Mouse (Mus musculus): ENCODE data around the gene Prepl. TPM values are rescaled to one million over a fixed set of nuclear protein-coding genes. Genes with fewer than 3 reads are reported as not detected.

Prepl gene
- polyA plus RNA-seq (2014; fragmentation: Nextera tagmentation; extraction: Ambion mirVana): 60.0 and 61.7 TPM in 2 replicates

GRCm38 (mm10) chr17:85090120-85091099 is at the start of gene Prepl, which contains the start of gene Camkmt:
TSS of gene Prepl (minus strand) at chr17:85090241.
TSS of gene Camkmt (plus strand) at chr17:85090552.
- WGBS: under 1% methylated on average over 63 of the region's 63 CpGs
- Histone ChIP-seq H3K4me2 (peak within 1 kb of the TSS; percentile 82), H3K27me3 (ENCODE audit: control insufficient read depth, insufficient read depth, low read length) (no peaks in the 10 kb centered on the region), H3K4me1 (ENCODE audit: control insufficient read depth, insufficient read depth, low read length) (peaks cover 11% of the 10 kb centered on the region), H3K27ac (ENCODE audit: low read depth, low read length) (peak within 1 kb of the TSS; percentile 61), H3K9ac (ENCODE audit: low read length) (peak within 1 kb of the TSS; percentile 68), H3K9me3 (ENCODE audit: control insufficient read depth, low read length) (no peaks in the 10 kb centered on the region), H3K4me3 (ENCODE audit: low read depth, low read length) (peak within 1 kb of the TSS; percentile 80), H3K36me3 (ENCODE audit: control insufficient read depth, insufficient read depth, low read length) (no peaks in the 10 kb centered on the region)
- peak; percentile 100 for DNase-seq (ENCODE audit: low spot score, missing footprints)
- ATAC-seq (ENCODE audit: low FRiP score): peak; percentile 98

GRCm38 (mm10) chr17:85138393-85138792 is 48.4 kb upstream of the Prepl start:
- 89% methylated on average over 1 of the region's 1 CpGs for WGBS
- H3K9ac ChIP-seq (ENCODE audit: low read length): no peak overlapping the region

GRCm38 (mm10) chr17:85116643-85117042 is 26.6 kb upstream of the Prepl start:
- Histone ChIP-seq H3K9me3 (ENCODE audit: control insufficient read depth, low read length) (no peaks in the 10 kb centered on the region), H3K4me1 (ENCODE audit: control insufficient read depth, insufficient read depth, low read length) (no peaks in the 10 kb centered on the region), H3K36me3 (ENCODE audit: control insufficient read depth, insufficient read depth, low read length) (no peaks in the 10 kb centered on the region), H3K27ac (ENCODE audit: low read depth, low read length) (no peak overlapping the region), H3K9ac (ENCODE audit: low read length) (no peak overlapping the region), H3K27me3 (ENCODE audit: control insufficient read depth, insufficient read depth, low read length) (no peaks in the 10 kb centered on the region), H3K4me3 (ENCODE audit: low read depth, low read length) (no peak overlapping the region), H3K4me2 (no peak overlapping the region)
- ATAC-seq (ENCODE audit: low FRiP score) (no peak), DNase-seq (ENCODE audit: low spot score, missing footprints) (peak; percentile 95)
- 33% methylated on average over 4 of the region's 4 CpGs for WGBS

More at GRCm38 (mm10) chr17:85138393-85138792, 48.4 kb upstream of the Prepl start:
- ATAC-seq (ENCODE audit: low FRiP score) (no peak), DNase-seq (ENCODE audit: low spot score, missing footprints) (peak; percentile 65)
- Histone ChIP-seq H3K9me3 (ENCODE audit: control insufficient read depth, low read length) (no peaks in the 10 kb centered on the region), H3K4me2 (no peak overlapping the region), H3K4me1 (ENCODE audit: control insufficient read depth, insufficient read depth, low read length) (peaks cover 8% of the 10 kb centered on the region), H3K36me3 (ENCODE audit: control insufficient read depth, insufficient read depth, low read length) (no peaks in the 10 kb centered on the region), H3K27me3 (ENCODE audit: control insufficient read depth, insufficient read depth, low read length) (no peaks in the 10 kb centered on the region), H3K27ac (ENCODE audit: low read depth, low read length) (no peak overlapping the region), H3K4me3 (ENCODE audit: low read depth, low read length) (no peak overlapping the region)

GRCm38 (mm10) chr17:85113441-85113840 is 23.4 kb upstream of the Prepl start:
- Histone ChIP-seq H3K4me2 (no peak overlapping the region), H3K27me3 (ENCODE audit: control insufficient read depth, insufficient read depth, low read length) (no peaks in the 10 kb centered on the region), H3K9ac (ENCODE audit: low read length) (no peak overlapping the region), H3K4me3 (ENCODE audit: low read depth, low read length) (no peak overlapping the region), H3K27ac (ENCODE audit: low read depth, low read length) (no peak overlapping the region), H3K4me1 (ENCODE audit: control insufficient read depth, insufficient read depth, low read length) (no peaks in the 10 kb centered on the region), H3K36me3 (ENCODE audit: control insufficient read depth, insufficient read depth, low read length) (no peaks in the 10 kb centered on the region), H3K9me3 (ENCODE audit: control insufficient read depth, low read length) (no peaks in the 10 kb centered on the region)
- 89% methylated on average over 8 of the region's 8 CpGs for WGBS
- DNase-seq (ENCODE audit: low spot score, missing footprints) (peak; percentile 44), ATAC-seq (ENCODE audit: low FRiP score) (no peak)

GRCm38 (mm10) chr17:85110640-85111039 is 20.6 kb upstream of the Prepl start:
- no peak overlapping the region for H3K4me2 ChIP-seq
- no peak for ATAC-seq (ENCODE audit: low FRiP score)
- H3K9ac ChIP-seq (ENCODE audit: low read length): no peak overlapping the region
- no peaks in the 10 kb centered on the region for H3K9me3 ChIP-seq (ENCODE audit: control insufficient read depth, low read length)
- no peak overlapping the region for H3K4me3 ChIP-seq (ENCODE audit: low read depth, low read length)
- 92% methylated on average over 1 of the region's 1 CpGs for WGBS
- H3K4me1 ChIP-seq (ENCODE audit: control insufficient read depth, insufficient read depth, low read length): no peaks in the 10 kb centered on the region
- no peaks in the 10 kb centered on the region for H3K36me3 ChIP-seq (ENCODE audit: control insufficient read depth, insufficient read depth, low read length)
- DNase-seq (ENCODE audit: low spot score, missing footprints): no peak
- H3K27ac ChIP-seq (ENCODE audit: low read depth, low read length): no peak overlapping the region
- H3K27me3 ChIP-seq (ENCODE audit: control insufficient read depth, insufficient read depth, low read length): no peaks in the 10 kb centered on the region

- H3K4me2 ChIP-seq: no peak overlapping the region
- WGBS: 69% methylated on average over 2 of the region's 2 CpGs
- H3K27ac ChIP-seq (ENCODE audit: low read depth, low read length): no peak overlapping the region
- no peaks in the 10 kb centered on the region; the same call in 1 of the 2 replicates for H3K9me3 ChIP-seq (ENCODE audit: control insufficient read depth, low read length)
- DNase-seq (ENCODE audit: low spot score, missing footprints) (no peak), ATAC-seq (ENCODE audit: low FRiP score) (no peak)
- H3K27me3 ChIP-seq (ENCODE audit: control insufficient read depth, insufficient read depth, low read length): no peaks in the 10 kb centered on the region
- H3K36me3 ChIP-seq (ENCODE audit: control insufficient read depth, insufficient read depth, low read length): peaks cover 6% of the 10 kb centered on the region; the same call in 1 of the 2 replicates
- H3K9ac ChIP-seq (ENCODE audit: low read length): no peak overlapping the region
- no peaks in the 10 kb centered on the region; the same call in 1 of the 2 replicates for H3K4me1 ChIP-seq (ENCODE audit: control insufficient read depth, insufficient read depth, low read length)
- H3K4me3 ChIP-seq (ENCODE audit: low read depth, low read length): no peak overlapping the region
Observed at GRCm38 (mm10) chr17:85103310-85103709, 13.3 kb upstream of the Prepl start.

GRCm38 (mm10) chr17:85101751-85102150 is 11.7 kb upstream of the Prepl start:
- ATAC-seq (ENCODE audit: low FRiP score) (no peak), DNase-seq (ENCODE audit: low spot score, missing footprints) (no peak)
- Histone ChIP-seq H3K4me3 (ENCODE audit: low read depth, low read length) (no peak overlapping the region), H3K36me3 (ENCODE audit: control insufficient read depth, insufficient read depth, low read length) (peaks cover 9% of the 10 kb centered on the region; the same call in 1 of the 2 replicates), H3K27ac (ENCODE audit: low read depth, low read length) (no peak overlapping the region), H3K4me1 (ENCODE audit: control insufficient read depth, insufficient read depth, low read length) (no peaks in the 10 kb centered on the region; the same call in 1 of the 2 replicates), H3K4me2 (no peak overlapping the region), H3K27me3 (ENCODE audit: control insufficient read depth, insufficient read depth, low read length) (no peaks in the 10 kb centered on the region), H3K9me3 (ENCODE audit: control insufficient read depth, low read length) (no peaks in the 10 kb centered on the region; the same call in 1 of the 2 replicates), H3K9ac (ENCODE audit: low read length) (no peak overlapping the region)
- WGBS: 51% methylated on average over 7 of the region's 7 CpGs

GRCm38 (mm10) chr17:85100232-85100631 is 10.2 kb upstream of the Prepl start:
- Histone ChIP-seq H3K36me3 (ENCODE audit: control insufficient read depth, insufficient read depth, low read length) (peaks cover 9% of the 10 kb centered on the region; the same call in 1 of the 2 replicates), H3K9ac (ENCODE audit: low read length) (no peak overlapping the region), H3K4me2 (no peak overlapping the region), H3K27ac (ENCODE audit: low read depth, low read length) (no peak overlapping the region), H3K27me3 (ENCODE audit: control insufficient read depth, insufficient read depth, low read length) (no peaks in the 10 kb centered on the region), H3K4me1 (ENCODE audit: control insufficient read depth, insufficient read depth, low read length) (no peaks in the 10 kb centered on the region; the same call in 1 of the 2 replicates), H3K9me3 (ENCODE audit: control insufficient read depth, low read length) (no peaks in the 10 kb centered on the region; the same call in 1 of the 2 replicates), H3K4me3 (ENCODE audit: low read depth, low read length) (no peak overlapping the region)
- WGBS: 89% methylated on average over 3 of the region's 3 CpGs
- ATAC-seq (ENCODE audit: low FRiP score) (no peak), DNase-seq (ENCODE audit: low spot score, missing footprints) (no peak)

All from midbrain, embryonic 11.5 days (tissue).